Mouse (Mus musculus): ENCODE results near the gene Azgp1. TPM values are rescaled to one million over a fixed set of nuclear protein-coding genes. Genes with fewer than 3 reads are reported as not detected.
"Not testable (repeated sequence)": the region's sequence is repeated elsewhere in the genome, so short reads cannot be mapped to it uniquely, and the experiment has no call there.

The Azgp1 gene
- polyA plus RNA-seq, 1 experiment from 2014 or later = not detected

GRCm38 (mm10) chr5:137986351-137986750 is 5.0 kb downstream of the Azgp1 start:
- H3K4me1 ChIP-seq (ENCODE audit: control insufficient read depth, insufficient read depth, low read length) = no peaks in the 10 kb centered on the region
- H3K4me2 ChIP-seq (ENCODE audit: low read depth, low read length) = no peak overlapping the region
- H3K4me3 ChIP-seq (ENCODE audit: low read depth, low read length) = no peak overlapping the region
- H3K9me3 ChIP-seq (replicated peaks; ENCODE audit: control insufficient read depth, low read length) = no peaks in the 10 kb centered on the region
- WGBS = 87% methylated on average over 1 of the region's 1 CpGs
- H3K9ac ChIP-seq (replicated peaks; ENCODE audit: low read length) = no peak overlapping the region
- H3K36me3 ChIP-seq (replicated peaks; ENCODE audit: control insufficient read depth, insufficient read depth, low read depth, low read length) = no peaks in the 10 kb centered on the region
- no peak for ATAC-seq (replicated peaks; ENCODE audit: insufficient number of reproducible peaks, low FRiP score, low TSS enrichment, low read depth)
- no peak overlapping the region for H3K27ac ChIP-seq (replicated peaks; ENCODE audit: low read depth, low read length)
- DNase-seq (ENCODE audit: low spot score) = no peak
- no peaks in the 10 kb centered on the region for H3K27me3 ChIP-seq (ENCODE audit: control insufficient read depth, insufficient read depth, low read length)

GRCm38 (mm10) chr5:138009437-138009836 is 28.1 kb downstream of the Azgp1 start:
- ATAC-seq (replicated peaks; ENCODE audit: insufficient number of reproducible peaks, low FRiP score, low TSS enrichment, low read depth) (no peak), DNase-seq (ENCODE audit: low spot score) (no peak)
- no peaks in the 10 kb centered on the region for H3K36me3 ChIP-seq (replicated peaks; ENCODE audit: control insufficient read depth, insufficient read depth, low read depth, low read length)
- WGBS = 83% methylated on average over 5 of the region's 5 CpGs
- H3K4me2 ChIP-seq (ENCODE audit: low read depth, low read length) = no peak overlapping the region
- H3K27ac ChIP-seq (replicated peaks; ENCODE audit: low read depth, low read length) = no peak overlapping the region
- H3K4me3 ChIP-seq (ENCODE audit: low read depth, low read length) = no peak overlapping the region
- H3K9me3 ChIP-seq (replicated peaks; ENCODE audit: control insufficient read depth, low read length) = no peaks in the 10 kb centered on the region
- no peaks in the 10 kb centered on the region for H3K27me3 ChIP-seq (ENCODE audit: control insufficient read depth, insufficient read depth, low read length)
- no peaks in the 10 kb centered on the region for H3K4me1 ChIP-seq (ENCODE audit: control insufficient read depth, insufficient read depth, low read length)
- H3K9ac ChIP-seq (replicated peaks; ENCODE audit: low read length) = no peak overlapping the region

GRCm38 (mm10) chr5:138012382-138012781 is 31.1 kb downstream of the Azgp1 start:
- no peak for ATAC-seq (replicated peaks; ENCODE audit: insufficient number of reproducible peaks, low FRiP score, low TSS enrichment, low read depth)

GRCm38 (mm10) chr5:138016530-138016929 is 35.2 kb downstream of the Azgp1 start:
- no peak for ATAC-seq (replicated peaks; ENCODE audit: insufficient number of reproducible peaks, low FRiP score, low TSS enrichment, low read depth)

More at GRCm38 (mm10) chr5:138012382-138012781, 31.1 kb downstream of the Azgp1 start:
- Histone ChIP-seq H3K4me3 (ENCODE audit: low read depth, low read length) (no peak overlapping the region), H3K4me2 (ENCODE audit: low read depth, low read length) (no peak overlapping the region), H3K4me1 (ENCODE audit: control insufficient read depth, insufficient read depth, low read length) (no peaks in the 10 kb centered on the region), H3K27me3 (ENCODE audit: control insufficient read depth, insufficient read depth, low read length) (no peaks in the 10 kb centered on the region), H3K36me3 (replicated peaks; ENCODE audit: control insufficient read depth, insufficient read depth, low read depth, low read length) (no peaks in the 10 kb centered on the region), H3K27ac (replicated peaks; ENCODE audit: low read depth, low read length) (no peak overlapping the region), H3K9ac (replicated peaks; ENCODE audit: low read length) (no peak overlapping the region), H3K9me3 (replicated peaks; ENCODE audit: control insufficient read depth, low read length) (no peaks in the 10 kb centered on the region)
- DNase-seq (ENCODE audit: low spot score) = no peak
- WGBS = 90% methylated on average over 5 of the region's 5 CpGs

GRCm38 (mm10) chr5:138016997-138017396 is 35.7 kb downstream of the Azgp1 start:
- Histone ChIP-seq H3K9ac (replicated peaks; ENCODE audit: low read length) (no peak overlapping the region), H3K9me3 (replicated peaks; ENCODE audit: control insufficient read depth, low read length) (no peaks in the 10 kb centered on the region), H3K4me2 (ENCODE audit: low read depth, low read length) (no peak overlapping the region), H3K27me3 (ENCODE audit: control insufficient read depth, insufficient read depth, low read length) (no peaks in the 10 kb centered on the region), H3K27ac (replicated peaks; ENCODE audit: low read depth, low read length) (no peak overlapping the region), H3K4me3 (ENCODE audit: low read depth, low read length) (no peak overlapping the region), H3K4me1 (ENCODE audit: control insufficient read depth, insufficient read depth, low read length) (no peaks in the 10 kb centered on the region), H3K36me3 (replicated peaks; ENCODE audit: control insufficient read depth, insufficient read depth, low read depth, low read length) (no peaks in the 10 kb centered on the region)
- no peak for DNase-seq (ENCODE audit: low spot score)
- no peak for ATAC-seq (replicated peaks; ENCODE audit: insufficient number of reproducible peaks, low FRiP score, low TSS enrichment, low read depth)

More at GRCm38 (mm10) chr5:138016530-138016929, 35.2 kb downstream of the Azgp1 start:
- 90% methylated on average over 2 of the region's 2 CpGs for WGBS
- H3K9ac ChIP-seq (replicated peaks; ENCODE audit: low read length) = no peak overlapping the region
- H3K27ac ChIP-seq (replicated peaks; ENCODE audit: low read depth, low read length) = no peak overlapping the region
- H3K27me3 ChIP-seq (ENCODE audit: control insufficient read depth, insufficient read depth, low read length) = no peaks in the 10 kb centered on the region
- no peaks in the 10 kb centered on the region for H3K4me1 ChIP-seq (ENCODE audit: control insufficient read depth, insufficient read depth, low read length)
- H3K36me3 ChIP-seq (replicated peaks; ENCODE audit: control insufficient read depth, insufficient read depth, low read depth, low read length) = no peaks in the 10 kb centered on the region
- no peaks in the 10 kb centered on the region for H3K9me3 ChIP-seq (replicated peaks; ENCODE audit: control insufficient read depth, low read length)
- H3K4me3 ChIP-seq (ENCODE audit: low read depth, low read length) = no peak overlapping the region
- no peak overlapping the region for H3K4me2 ChIP-seq (ENCODE audit: low read depth, low read length)
- DNase-seq (ENCODE audit: low spot score) = no peak

- ATAC-seq (replicated peaks; ENCODE audit: insufficient number of reproducible peaks, low FRiP score, low TSS enrichment, low read depth); H3K4me2 ChIP-seq (ENCODE audit: low read depth, low read length): not testable (repeated sequence)
Measured at GRCm38 (mm10) chr5:138019577-138019976, 38.3 kb downstream of the Azgp1 start.

GRCm38 (mm10) chr5:138020961-138021479 is 39.7 kb downstream of the Azgp1 start, which contains the start of the genes Smok3a and Smok3b:
Gene Smok3a (plus strand): TSS chr5:138021261.
Gene Smok3b (plus strand): TSS chr5:138021429.
- DNase-seq (ENCODE audit: low spot score); H3K9ac ChIP-seq (replicated peaks; ENCODE audit: low read length); H3K36me3 ChIP-seq (replicated peaks; ENCODE audit: control insufficient read depth, insufficient read depth, low read depth, low read length); H3K4me3 ChIP-seq (ENCODE audit: low read depth, low read length); H3K4me1 ChIP-seq (ENCODE audit: control insufficient read depth, insufficient read depth, low read length); H3K9me3 ChIP-seq (replicated peaks; ENCODE audit: control insufficient read depth, low read length); H3K4me2 ChIP-seq (ENCODE audit: low read depth, low read length); H3K27ac ChIP-seq (replicated peaks; ENCODE audit: low read depth, low read length); ATAC-seq (replicated peaks; ENCODE audit: insufficient number of reproducible peaks, low FRiP score, low TSS enrichment, low read depth); H3K27me3 ChIP-seq (ENCODE audit: control insufficient read depth, insufficient read depth, low read length): not testable (repeated sequence)
- 84% methylated on average over 3 of the region's 7 CpGs for WGBS

More at GRCm38 (mm10) chr5:138019577-138019976, 38.3 kb downstream of the Azgp1 start:
- H3K36me3 ChIP-seq (replicated peaks; ENCODE audit: control insufficient read depth, insufficient read depth, low read depth, low read length); H3K4me3 ChIP-seq (ENCODE audit: low read depth, low read length); H3K4me1 ChIP-seq (ENCODE audit: control insufficient read depth, insufficient read depth, low read length); DNase-seq (ENCODE audit: low spot score); H3K27ac ChIP-seq (replicated peaks; ENCODE audit: low read depth, low read length); H3K9me3 ChIP-seq (replicated peaks; ENCODE audit: control insufficient read depth, low read length); H3K27me3 ChIP-seq (ENCODE audit: control insufficient read depth, insufficient read depth, low read length); H3K9ac ChIP-seq (replicated peaks; ENCODE audit: low read length): not testable (repeated sequence)
- 89% methylated on average over 3 of the region's 4 CpGs for WGBS

All from embryonic facial prominence, embryonic 11.5 days (tissue).